Mouse (Mus musculus) left cerebral cortex, postnatal 36 days (tissue): ENCODE results near the gene Tusc2. TPM values are rescaled to one million over a fixed set of nuclear protein-coding genes. Genes with fewer than 3 reads are reported as not detected.
A peak's percentile ranks its signal among the peaks of the same experiment; 100 is the strongest.
"Not testable (repeated sequence)": the region's sequence is repeated elsewhere in the genome, so short reads cannot be mapped to it uniquely, and the experiment has no call there.

ENCODE experiments used
- DNase-seq, 2 experiments: peaks; one replicate each; pipeline ENCODE4 v3.0.0; 2021 to 2022; ENCODE audit warnings: low spot score in 2 of 2, mixed read lengths in 1 of 2
- intact Hi-C: fragments of 180-260 bp; cut with DNase I; formaldehyde crosslinking; loops from one replicate; pipeline ENCODE4 v1.15.1; 2025
- total RNA-seq, 2 experiments: library from RNA; stranded (reverse); gene quantifications; 2 replicates each; pipeline ENCODE4 v1.2.3; 2021

Tusc2 gene
- total RNA-seq, 2 experiments from 2014 or later = 91.3 to 106 TPM

DNA sequence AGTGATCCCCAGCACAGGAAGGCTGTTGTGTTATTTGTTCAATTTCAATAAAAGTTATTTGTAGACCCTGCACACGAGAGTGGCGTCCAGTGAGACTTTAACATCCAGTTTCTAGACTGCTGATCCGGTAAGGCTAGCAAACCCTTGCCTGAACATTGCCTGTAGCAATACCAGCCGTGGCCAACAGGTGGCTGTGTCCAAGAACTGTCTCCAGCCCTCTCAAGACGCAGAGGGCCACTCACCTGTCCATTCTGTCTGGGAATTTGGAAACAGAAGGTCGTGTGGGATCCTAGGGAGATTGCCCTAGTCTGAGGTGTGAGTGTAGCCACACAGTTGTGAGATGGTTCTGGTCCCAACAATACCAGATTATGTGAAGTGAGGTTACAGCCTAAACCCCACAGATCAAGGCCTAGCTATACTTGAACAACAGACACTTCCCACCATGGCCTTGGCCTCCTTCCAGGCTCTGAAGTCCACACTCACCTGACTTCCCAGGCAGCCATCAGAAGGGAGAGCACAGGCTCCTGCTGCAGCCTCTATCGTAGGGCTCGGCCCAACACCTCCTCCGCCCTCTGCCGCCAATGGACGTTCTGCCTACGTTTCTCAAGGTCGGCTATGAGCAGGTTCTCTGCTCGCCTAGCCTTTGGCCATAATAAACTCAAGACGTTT lies 3.1 kb downstream of the Tusc2 start:
- peak; percentile 62 to 73 for DNase-seq

DNA sequence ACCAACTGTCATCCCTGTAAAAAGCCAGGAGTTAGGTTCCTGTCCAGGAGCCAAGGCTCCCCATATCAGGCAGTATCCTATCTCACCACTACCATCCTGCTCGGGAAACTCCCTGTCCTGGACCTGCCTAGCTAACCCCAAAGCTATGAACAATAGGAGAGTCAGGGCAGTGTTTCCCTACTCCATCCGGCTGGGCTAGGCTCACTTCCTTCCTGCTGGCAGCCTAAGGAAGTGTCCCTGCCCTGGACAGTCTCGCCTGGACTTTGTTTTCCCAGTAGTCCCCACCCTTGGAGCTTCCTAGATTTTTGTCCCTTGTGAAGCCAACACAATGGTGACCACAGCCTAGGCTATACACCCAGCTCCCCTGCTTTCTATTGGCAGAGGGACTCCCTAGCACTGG lies 3.8 kb downstream of the Tusc2 start:
- intact Hi-C loops = no loop called here
- DNase-seq = no peak

More for the DNA sequence above, 3.1 kb downstream of the Tusc2 start:
- intact Hi-C loops = no loop called here

DNA sequence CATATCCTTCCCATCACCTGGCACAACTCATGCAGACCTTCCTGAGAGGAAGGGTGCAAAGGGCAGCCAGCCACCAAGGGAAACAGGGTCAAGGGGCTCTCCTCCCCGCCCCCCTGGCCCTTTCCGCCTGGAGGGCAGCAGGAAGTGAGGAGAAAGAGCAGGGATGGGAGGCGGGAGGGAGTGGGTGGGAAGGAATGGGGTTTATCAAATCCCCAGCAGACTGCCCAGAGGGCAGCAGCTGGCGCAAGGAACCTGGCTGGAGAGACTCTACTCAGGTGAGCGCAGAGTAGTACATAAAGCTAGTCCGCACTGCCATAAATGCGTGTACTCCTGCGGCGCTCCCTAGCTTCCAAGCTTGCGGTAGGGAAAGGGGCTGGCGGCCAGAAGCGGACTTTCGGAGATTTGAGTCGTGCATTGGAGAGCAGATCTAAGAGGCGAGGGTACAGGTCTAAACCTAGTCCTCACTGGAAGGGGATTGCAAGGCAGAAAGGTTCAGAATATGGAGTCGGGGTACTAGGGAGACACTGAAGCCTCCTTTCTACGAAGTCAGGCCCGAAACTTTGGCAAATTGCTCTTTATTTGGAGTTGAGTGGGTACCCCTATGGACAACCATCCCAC lies 4.8 kb downstream of the Tusc2 start, which contains the start of gene Hyal2:
Gene Hyal2, plus strand, starts transcription at position 244 of the 618 bp plus-strand sequence.
- intact Hi-C loops = no loop called here
- no peak for DNase-seq

GRCm38 (mm10) chr9:107568331-107569261 lies 5.5 kb downstream of the Tusc2 start:
- peak; percentile 78 to 84 for DNase-seq
- intact Hi-C loops = no loop called here

- intact Hi-C loops = no loop called here
- no peak for DNase-seq
These were observed 6.2 kb downstream of the Tusc2 start for GRCm38 (mm10) chr9:107569270-107569669.

DNA sequence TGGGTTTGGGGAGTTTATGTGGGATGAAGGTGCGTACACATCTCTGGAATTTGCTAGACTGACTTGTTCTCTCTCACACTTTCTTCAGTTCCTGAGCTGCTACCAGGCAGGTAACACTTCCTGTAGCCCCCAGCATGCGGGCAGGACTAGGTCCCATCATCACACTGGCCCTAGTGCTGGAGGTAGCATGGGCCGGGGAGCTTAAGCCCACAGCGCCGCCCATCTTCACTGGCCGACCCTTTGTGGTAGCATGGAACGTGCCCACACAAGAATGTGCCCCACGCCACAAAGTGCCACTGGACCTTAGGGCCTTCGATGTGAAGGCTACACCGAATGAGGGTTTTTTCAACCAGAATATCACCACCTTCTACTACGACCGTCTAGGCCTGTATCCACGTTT lies 7.0 kb downstream of the Tusc2 start:
- intact Hi-C loops = no loop called here
- no peak for DNase-seq

GRCm38 (mm10) chr9:107570845-107571244 lies 7.8 kb downstream of the Tusc2 start:
- intact Hi-C loops = no loop called here
- no peak for DNase-seq

DNA sequence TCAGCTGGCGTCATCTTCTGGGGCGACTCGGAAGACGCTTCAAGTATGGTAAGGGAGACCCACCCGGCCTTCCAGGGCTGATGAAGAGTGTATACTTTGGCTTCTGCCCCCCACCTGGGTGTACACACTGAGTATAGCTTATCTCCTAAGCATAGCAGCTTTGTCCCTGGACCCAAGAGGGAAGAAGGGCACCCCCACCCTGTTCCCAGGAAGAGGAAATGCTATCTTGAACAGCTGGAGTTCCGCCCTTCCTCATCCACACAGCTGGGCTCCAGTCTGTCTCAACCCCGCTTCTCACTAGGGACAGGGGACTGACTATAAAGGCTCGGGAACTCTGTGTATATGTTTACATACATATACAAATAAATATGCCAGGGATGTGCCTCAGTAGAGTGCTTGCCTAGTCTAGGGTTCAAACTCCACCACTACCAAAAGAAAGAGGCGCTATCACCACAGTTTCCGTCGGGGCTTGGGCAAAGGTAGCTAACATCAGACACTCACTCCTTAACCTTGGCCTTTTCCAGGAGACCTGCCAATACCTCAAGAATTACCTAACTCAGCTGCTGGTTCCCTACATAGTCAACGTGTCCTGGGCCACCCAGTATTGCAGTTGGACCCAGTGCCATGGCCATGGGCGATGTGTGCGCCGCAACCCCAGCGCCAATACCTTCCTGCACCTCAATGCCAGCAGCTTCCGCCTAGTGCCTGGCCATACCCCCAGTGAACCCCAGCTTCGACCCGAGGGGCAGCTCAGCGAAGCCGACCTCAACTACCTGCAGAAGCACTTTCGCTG lies 8.7 kb downstream of the Tusc2 start:
- no peak for DNase-seq
- intact Hi-C loops = no loop called here

- intact Hi-C loops = no loop called here
- no peak for DNase-seq
These were observed 9.2 kb downstream of the Tusc2 start for GRCm38 (mm10) chr9:107572327-107572662.

GRCm38 (mm10) chr9:107573774-107574173 lies 10.7 kb downstream of the Tusc2 start:
- intact Hi-C loops, DNase-seq: not testable (repeated sequence)

- intact Hi-C loops = no loop called here
- DNase-seq = no peak
These were observed 12.7 kb downstream of the Tusc2 start for GRCm38 (mm10) chr9:107575579-107576356.

DNA sequence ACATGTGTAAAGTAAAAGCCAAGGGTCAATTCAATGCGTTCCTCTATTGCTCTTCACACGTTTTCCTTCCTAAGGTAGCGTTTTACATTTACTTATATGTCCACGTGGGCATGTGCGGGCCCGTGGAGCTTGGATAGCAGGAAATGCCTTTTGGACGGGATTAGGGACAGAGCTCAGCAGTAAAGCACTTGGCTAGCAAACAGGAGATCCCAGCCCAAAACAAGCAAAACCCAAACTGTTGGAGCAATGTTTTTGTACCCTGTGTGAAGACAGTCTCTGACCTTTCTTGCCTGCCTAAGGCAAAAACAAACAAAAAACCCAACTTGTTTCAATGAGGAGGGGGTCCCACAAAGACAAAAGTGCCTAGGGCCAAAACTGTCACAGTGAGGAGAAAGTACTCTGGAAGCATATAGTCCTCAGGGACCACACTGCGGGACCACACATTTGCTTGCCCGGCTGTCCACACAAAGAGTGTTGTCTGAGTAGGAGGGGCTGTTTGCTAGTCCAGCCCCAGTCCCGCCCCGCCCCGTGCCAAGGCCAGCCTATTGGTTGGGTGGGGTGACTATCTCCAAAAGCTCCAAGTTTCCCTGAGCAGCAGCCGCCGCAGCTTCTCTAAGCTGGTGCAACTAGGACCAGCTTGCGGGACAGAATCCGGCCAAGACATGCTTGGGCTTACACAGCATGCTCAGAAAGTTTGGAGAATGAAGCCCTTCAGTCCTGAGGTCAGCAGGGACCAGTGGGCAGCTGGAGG lies 13.5 kb downstream of the Tusc2 start, which contains the start of gene Hyal1:
Gene Hyal1, plus strand, starts transcription at position 571 of the 751 bp plus-strand sequence.
- no peak for DNase-seq
- intact Hi-C loops = no loop called here

GRCm38 (mm10) chr9:107577871-107578270 lies 14.8 kb downstream of the Tusc2 start:
- intact Hi-C loops = no loop called here

GRCm38 (mm10) chr9:107578587-107578986 lies 15.5 kb downstream of the Tusc2 start, which contains the start of gene Naa80:
TSS of gene Naa80 (plus strand) at chr9:107578887.
- no peak for DNase-seq
- intact Hi-C loops = no loop called here

More at GRCm38 (mm10) chr9:107577871-107578270, 14.8 kb downstream of the Tusc2 start:
- no peak for DNase-seq

GRCm38 (mm10) chr9:107579023-107579900 lies 16.2 kb downstream of the Tusc2 start:
- intact Hi-C loops = no loop called here

DNA sequence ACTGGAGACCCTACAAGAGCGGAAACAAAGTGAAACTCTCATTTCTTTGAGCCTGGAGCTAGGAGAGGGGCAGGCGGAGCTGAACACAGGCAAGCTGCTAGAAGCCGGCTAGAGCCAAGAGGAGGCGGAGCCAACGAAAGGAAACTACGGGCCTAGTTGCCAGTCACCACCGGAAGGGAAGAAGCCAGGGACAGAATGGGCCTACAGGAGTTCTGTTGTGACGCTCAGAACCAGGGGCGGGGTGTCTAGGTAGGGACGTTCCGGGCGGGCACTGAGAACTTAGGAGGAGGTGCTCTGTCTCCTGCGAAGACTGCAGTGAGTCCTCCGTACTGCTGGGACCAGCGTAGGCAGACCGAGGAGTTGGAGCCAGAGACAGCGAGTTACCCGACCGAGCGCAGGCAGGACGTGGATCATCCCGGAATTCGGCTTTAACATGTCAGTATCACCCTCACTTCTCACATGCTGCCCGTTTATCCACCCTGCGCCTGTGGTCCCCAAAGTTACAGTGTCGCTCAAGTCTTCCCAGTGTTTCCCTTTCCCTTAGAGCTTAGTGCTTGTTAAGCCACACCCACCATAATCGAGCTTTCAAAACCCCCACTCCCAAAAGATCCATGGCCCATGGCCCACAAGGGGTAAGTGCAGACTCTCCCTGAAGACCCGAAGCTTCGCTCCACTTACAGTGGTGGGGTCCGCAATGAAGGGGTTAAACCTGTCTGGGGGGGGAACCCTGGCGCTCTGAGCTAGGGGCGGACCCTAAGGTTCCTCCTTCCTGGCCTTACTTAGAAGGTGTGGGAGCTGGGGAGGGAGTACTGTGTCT lies 17.7 kb downstream of the Tusc2 start, which contains the start of gene Hyal3:
Gene Hyal3, plus strand, starts transcription at position 318 of the 817 bp plus-strand sequence.
- intact Hi-C loops = no loop called here
- peak; percentile 88 to 89 for DNase-seq

More at GRCm38 (mm10) chr9:107579023-107579900, 16.2 kb downstream of the Tusc2 start:
- DNase-seq = no peak
